Mouse (Mus musculus) cerebral cortex, adult 2 months (tissue): ENCODE measurements around the gene Tjap1.

Experiments used
- WGBS: fragments of 180-500 bp; shearing (Covaris S2); methylation state at CpG from one replicate; pipeline ENCODE4 v1.1.7; 2018; 5-methylcytosine and 5-hydroxymethylcytosine counted together

The Tjap1 gene

DNA sequence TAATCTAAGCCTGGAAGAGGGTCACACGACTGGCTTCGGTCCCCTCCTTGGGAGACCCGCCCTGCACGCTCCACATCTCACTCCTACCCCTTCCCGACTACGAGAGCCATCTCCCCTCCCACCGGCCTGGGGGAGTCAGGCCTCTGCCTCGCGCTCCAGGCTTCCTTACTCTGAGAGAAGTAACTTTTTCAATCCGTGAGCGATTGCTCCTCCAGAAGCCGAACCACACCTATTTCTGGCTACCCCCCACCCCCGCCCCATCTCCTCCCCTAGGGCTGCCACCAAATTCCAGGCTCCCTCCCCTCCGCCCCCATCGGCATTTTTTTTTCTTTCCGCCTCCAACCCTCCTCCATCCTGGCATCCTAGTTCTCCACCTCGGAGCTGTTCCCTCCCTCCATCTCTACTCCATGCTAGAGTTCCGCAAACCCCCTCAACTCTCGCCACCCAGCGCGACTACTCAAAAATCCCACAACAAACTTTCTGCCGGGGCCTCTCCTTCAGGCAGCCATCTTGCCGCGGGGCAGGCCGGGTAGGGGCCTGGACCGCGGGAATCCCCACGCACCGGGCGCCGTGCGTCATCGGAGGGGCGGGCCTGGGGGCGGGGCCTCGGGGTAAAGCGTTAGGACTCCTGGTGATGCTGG lies at the start of gene Tjap1:
TSS of gene Tjap1 (minus strand) at position 544 of the 641 bp plus-strand sequence.
- WGBS = 2% methylated on average over 37 of the region's 37 CpGs

DNA sequence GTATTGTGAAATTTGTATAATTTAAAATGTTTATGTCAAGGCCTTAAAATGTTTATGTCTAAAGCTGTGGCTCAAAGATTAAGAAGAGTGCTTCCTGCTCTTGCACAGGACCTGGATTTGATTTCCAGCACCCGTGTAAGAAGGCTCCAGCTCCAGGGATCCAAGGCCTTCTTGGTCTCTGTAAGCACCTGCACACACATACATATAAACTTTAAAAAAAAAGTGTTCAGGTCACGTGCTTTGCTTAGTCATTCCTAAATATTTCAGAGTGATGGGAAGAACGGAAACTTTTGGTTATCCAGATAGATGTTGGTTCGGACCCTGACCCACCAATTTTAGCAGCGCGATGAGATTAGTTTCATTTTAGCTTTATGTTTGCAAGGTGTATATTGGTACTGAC lies 45.9 kb upstream of the Tjap1 start:
- WGBS = 69% methylated on average over 6 of the region's 6 CpGs

DNA sequence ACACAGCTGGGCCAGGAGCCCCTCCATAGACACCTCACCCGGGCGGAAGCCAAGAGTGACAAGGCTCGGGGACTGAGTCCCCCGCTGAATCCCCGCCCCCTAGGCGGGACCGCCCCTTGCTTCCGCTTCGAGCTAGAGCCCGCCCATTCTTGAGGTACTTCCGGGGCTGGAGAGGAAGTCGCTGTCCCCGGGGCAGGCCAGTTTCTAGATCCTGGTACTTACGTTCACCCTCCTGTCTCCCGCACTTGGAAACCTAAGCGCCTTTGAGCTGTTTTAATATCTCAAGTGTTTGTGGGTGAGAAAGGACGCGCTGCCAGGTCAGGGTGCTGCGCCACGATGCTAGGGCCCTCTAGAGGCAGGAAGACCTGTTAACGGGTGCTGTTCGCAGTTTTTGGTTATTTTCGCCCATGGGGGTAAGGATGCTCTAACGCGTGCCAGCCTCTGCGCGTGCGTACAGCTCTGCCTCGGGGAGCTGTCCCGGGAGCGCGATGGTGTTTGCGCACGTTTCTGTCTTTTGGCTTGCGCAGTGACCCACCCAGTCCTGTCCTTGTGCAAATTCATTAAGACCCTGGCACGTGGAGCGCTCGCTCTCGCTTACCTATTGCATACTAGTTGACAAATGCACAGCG lies 45.2 kb upstream of the Tjap1 start, which contains the start of gene Abcc10:
TSS of gene Abcc10 (minus strand) at position 447 of the 629 bp plus-strand sequence.
- under 1% methylated on average over 40 of the region's 40 CpGs for WGBS

DNA sequence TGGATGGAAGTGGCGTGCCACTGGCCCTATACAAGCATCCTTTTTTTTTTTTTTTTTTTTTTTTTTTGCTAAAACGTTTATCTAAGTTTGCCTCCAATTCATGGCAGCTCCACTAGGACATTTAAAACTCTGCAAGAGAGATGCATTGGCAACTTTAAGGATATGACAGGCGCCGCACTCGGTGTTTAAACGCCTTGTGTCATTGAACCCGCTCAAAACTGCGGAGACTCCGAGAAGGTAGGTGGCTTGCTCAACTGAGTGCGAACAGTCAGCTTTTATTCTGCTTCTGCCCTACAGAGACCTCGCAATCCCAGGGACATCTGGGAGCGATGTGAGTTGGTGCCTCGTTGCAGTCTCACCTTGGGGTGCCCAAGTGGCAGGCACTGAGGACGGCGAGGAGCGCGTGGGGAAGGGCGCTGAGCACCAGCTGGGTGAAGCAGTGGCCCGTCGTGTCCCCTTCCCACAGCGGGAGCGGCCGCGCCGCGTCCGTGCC lies 44.6 kb upstream of the Tjap1 start:
- 1% methylated on average over 27 of the region's 27 CpGs for WGBS

DNA sequence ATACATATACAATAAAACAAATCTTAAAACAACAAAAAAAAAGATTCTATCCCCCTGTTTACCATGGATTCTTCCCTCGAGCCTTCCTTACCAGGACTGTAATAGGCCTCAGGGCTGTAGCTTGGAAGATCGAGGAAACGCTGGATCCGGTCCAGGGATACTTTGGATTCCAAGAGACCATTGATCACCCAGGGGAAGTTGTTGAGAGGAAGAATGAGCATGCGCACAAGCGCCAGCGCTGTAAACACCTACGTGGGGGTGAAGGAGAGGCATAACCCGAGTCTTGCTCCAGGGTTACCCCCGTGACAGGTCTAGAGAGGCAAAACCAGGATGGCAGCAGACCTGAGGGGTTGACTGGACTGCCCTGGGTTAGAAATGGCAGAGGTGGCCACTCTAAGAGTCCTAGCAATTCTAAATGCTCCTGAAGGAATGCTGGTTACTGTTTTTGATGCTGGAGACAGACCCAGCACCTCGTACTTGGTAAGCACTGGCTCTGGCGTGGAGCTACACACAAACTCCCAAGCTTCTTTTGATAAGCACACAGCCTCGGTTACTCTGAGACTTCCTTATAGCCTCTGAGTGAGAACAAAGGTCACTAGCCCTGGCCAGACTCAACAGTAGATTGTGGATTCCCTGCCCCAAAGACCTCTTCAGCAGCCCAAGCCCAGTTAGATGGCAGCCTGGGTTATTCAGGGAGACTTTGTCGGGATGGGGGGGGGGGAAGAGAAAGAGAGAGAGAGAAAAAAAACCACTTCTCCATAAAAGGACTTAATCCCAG lies 39.4 kb upstream of the Tjap1 start:
- 90% methylated on average over 14 of the region's 14 CpGs for WGBS

DNA sequence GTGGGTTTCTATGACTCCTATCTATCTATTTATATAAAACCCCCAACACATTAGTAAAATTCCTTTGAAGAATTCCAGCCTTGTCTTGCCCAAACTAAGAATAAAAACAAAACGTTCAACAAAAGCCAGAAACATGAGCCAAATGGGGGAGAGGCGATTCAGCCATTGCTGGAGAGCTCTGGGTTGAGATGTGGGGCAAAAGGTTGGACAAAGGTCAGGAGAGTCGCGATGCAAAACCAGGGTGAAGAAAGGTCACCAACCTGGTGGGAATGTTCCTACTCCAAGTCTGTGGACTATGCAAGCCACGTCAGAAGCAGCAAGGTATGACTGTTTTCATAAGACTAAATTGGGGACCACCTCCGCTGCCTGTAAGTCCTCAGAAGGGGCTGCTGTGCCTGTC lies 37.7 kb upstream of the Tjap1 start:
- WGBS = 79% methylated on average over 6 of the region's 6 CpGs

DNA sequence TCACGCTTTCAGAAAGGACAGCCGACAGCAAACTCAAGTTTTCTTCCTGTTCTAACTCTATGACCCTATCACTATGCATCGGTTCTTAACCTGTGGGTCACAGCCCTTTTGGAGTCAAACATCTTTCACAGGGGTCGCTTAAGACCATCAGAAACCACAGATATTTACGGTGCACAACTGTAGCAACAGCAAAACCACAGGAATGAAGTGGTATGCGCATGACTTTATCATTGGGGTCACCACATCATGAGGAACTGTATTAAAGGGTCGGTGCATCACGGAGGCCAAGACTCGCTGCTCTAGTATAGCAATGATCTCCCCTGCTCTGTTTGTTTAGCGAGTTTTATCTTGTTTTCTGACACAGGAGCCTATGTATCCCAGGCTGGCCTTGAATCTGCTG lies 33.0 kb upstream of the Tjap1 start:
- WGBS = 92% methylated on average over 10 of the region's 10 CpGs

DNA sequence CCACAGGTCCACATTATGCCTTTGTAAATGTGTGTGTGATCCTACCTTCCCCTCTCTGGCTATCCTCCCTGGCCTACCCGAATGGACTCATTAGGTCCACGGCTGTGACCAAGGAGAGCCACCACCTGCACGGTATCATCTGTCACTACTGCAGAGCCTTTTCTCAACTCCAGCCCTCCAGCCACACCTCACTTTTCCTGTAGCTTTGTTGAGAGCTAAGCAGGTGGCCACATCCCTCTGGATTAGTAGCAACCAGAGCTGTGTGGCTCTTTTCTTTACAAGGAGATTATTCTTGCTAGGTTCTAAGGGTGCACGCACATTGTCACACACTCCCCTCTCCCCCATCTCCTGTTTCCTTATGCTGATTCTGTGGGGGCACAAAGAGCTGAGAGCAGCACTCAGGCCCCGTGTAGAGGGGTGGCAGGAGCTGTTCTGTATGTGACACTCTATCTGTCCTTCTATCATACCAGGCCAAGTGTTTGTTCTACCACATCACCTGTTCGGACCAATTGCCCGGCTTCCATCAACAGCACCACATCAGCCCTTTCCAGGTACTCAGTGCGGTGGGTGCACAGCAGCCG lies 30.4 kb upstream of the Tjap1 start:
- 86% methylated on average over 9 of the region's 9 CpGs for WGBS

DNA sequence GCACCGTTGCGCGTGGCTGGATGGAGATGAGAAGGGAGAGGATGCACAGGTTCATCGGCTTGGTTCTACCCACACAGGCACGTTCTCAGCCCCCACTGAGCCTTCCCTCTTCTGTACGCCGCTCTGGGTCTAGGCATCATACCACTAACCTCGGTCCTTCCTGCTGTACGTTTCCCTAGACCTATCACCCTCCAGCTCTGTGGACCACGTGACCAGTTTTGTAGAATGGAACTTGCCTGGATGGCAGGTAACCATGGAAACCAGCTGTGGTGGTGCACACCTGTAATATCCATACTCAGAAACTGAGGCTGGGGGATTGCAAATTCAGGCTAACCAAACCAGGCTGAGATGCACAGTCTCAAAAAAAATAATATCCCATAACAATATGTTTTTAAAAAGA lies 27.7 kb upstream of the Tjap1 start:
- WGBS = 86% methylated on average over 10 of the region's 10 CpGs

DNA sequence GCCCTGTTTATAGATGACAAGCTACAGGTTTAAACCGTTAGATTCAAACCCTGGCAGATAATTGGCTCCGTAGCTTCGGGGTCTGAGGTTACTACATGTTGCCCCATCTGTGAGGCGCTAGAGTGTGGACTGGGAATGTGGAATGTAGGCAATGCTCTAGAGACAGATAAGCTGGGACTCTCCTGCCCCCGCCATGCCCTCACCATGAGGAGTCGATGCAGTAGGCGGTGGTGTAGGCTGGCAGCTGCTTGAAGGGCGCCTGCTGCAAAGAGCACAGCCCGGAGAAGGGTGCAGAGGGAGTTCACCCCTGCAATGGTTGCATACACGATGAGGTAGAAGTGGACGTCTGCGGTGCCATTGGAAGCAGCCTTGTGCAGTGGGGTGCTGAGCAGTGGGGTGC lies 27.0 kb upstream of the Tjap1 start:
- 87% methylated on average over 12 of the region's 12 CpGs for WGBS

DNA sequence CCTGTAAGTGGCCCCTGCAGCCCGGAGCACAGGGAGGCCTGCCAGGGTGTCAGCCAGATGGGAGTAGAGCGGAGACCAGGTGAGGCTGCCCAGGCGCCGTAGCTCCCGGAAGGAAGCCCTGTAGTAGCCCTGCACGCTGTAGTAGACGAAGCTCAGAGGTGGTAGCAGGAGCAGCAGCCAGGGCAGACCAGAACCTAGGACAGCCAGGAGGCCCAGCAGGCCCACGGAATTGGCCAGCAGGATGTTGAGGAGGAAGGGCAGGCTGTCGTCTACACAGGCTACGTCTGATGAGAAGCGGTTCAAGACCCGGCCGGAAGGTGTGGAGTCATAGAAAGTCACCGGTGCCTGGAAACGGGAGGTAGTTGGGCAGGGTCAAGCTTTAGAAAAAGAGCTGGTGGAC lies 24.1 kb upstream of the Tjap1 start:
- 93% methylated on average over 15 of the region's 15 CpGs for WGBS

DNA sequence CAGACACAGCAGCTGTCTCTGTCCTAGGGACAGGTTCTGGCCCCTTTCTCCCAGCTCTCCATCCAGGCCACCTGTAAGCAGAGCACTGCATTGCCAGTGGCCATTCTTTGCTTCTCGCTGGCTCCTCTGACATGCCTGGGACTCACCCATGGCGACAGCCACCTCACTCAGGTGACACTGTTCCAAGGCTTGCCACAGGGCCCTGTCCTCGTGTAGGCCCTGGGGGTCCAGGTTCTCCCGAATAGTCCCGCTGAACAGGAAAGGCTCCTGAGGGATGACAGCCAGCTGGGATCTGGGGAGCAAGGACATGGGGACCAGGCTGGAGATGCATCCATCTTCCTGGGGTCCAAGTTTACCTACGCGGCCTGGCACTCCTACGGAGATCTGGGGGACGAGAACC lies 21.4 kb upstream of the Tjap1 start:
- WGBS = 91% methylated on average over 9 of the region's 9 CpGs

DNA sequence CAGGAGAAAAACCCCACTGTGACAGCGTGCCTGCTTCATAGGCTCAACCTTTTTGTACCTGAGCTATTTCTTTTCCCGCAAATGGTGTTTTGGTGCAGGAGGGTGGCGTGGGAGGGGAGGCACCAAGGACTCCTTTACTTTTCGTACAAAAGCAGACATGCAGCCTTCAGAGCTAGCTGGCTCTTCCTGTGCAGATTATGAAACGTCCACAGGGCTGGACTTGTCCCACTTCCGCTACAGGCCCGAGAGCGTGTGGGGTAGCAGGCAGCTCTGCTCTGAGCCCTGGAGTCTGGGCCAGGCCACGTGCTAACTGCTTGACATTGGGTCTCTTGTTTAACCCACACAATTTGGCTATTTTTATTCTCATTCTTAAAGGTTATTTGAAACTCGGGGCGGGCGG lies 19.1 kb upstream of the Tjap1 start:
- WGBS = 46% methylated on average over 12 of the region's 12 CpGs

DNA sequence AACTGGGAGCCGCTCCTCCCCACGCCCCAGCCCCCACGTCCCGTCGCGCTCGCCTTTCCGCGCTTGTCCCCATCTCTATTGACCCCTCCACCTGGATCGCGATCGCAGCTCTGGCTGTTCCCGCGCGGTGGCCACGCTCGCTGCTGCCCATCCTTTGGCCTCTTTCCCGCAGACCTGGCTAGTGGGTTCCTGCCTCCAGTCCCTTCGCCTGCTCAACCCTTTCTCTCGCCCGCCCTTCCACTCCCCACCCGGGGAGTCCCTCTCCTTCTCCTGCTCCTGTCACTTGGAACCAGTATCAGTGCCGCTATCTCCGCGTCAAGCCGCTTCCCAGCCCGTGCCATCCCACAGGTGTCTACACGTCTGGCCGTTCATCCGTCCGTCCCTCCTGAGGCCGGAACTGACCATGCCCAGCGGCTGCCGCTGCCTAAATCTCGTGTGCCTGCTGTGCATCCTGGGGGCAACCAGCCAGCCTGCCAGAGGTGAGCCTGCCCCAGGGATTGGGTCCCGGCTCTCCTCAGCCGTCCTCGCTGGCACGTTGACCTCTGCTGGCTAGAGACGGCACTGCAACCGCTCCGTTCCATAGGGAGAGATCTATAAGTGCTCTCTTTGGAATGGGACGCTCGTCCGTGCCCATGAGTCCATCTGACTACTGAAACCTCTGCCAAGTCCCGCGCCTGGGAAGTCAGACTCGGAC lies 15.5 kb upstream of the Tjap1 start:
- WGBS = under 1% methylated on average over 48 of the region's 48 CpGs

DNA sequence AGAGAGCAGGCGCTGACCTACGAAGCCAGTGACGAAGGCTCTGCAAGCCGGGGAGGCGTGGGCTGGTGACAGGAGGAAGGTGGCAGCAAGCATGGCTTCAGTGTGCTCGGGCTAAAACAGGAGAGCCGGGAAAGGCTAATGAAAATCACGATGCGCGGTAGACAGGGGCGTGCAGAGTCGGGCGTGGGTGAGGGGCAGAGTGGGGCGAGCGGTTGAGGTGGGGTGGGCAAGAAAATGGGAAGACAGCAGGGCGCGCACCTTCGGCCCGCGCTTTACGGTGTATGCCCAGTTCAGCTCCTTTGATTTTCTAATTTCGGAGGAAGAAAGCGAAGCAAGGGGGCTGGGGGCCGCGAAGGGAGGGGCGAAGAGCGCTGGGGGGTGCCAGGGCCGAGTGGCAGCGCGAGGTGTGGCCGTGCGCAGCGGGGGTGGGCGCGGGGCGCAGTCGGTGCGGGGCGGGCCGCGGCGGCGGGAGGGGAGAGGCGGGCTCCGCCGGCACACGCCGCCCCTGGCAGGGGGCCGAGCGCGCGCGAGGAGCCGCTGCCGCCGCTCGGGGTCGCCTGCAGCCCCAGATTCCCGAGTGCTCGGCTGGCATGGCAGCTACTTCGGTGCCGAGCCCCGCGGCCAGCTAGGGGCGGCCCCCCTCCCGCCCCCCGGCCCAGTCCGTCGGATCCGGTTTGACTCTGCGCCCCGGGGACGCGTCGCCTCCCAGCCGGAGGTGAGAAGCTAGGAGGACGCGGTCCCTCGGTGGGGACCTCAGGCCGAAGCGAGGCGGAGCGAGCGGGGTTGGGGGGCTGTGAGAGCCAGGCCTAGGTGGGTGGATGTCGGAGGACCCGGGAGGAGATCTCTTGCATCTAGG lies 14.8 kb upstream of the Tjap1 start, which contains the start of gene Dlk2:
TSS of gene Dlk2 (plus strand) at position 58 of the 856 bp plus-strand sequence.
- 1% methylated on average over 76 of the region's 86 CpGs for WGBS

DNA sequence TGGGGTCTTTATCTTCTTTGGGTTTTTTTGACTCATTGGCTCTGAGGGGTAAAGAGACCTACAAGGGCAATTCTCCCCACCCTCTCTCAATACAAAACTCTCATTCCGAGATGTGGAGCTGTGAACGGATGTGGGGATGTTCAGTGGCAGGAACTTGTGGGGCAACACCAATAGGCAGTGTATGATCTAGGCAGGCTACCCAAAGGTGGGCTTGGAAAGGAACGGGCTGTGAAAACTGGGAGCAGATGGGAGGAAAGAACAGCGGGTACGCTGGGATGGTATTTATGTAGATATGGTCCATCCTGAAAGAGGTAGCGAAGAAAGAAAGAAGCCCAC lies 14.2 kb upstream of the Tjap1 start:
- 17% methylated on average over 6 of the region's 6 CpGs for WGBS

DNA sequence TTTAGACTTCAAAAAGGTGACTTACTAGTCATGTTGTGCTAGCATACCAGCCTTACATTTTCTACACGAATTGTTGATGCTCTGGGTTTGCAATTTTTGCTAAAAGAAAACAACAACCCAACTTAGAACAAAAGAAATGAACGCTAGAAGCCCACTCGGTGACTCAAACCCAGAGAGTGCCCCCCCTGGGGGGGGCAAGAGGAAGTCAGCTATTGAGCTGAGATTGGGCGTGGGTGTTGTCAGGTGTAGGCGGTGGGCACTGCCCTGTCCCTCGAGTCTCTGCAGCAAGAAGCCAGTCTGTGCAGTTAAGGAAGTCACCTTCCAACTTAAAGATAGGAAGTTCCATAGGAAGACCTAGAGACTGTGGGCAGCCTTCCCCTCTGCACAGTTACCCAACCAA lies 13.8 kb upstream of the Tjap1 start:
- 31% methylated on average over 6 of the region's 6 CpGs for WGBS

DNA sequence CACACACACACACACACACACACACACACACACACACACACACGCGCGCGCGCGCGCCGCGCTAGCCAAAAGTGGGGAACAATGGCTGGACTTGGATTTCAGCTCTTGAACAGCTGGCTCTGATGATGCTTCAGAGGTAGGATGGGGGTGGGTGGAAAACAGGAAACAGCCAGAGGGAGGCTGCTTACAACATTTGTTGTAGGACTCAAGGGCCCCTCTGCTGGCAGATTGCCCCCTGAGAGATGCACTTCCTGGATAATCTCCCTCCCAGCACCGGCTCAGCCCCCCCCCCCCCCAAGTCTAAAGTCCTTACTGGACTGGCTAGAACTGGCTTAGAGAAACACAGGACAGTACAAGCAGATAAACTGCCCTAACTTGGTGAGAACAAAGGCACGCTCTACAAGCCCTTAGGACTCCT lies 4.9 kb upstream of the Tjap1 start:
- 37% methylated on average over 11 of the region's 11 CpGs for WGBS

DNA sequence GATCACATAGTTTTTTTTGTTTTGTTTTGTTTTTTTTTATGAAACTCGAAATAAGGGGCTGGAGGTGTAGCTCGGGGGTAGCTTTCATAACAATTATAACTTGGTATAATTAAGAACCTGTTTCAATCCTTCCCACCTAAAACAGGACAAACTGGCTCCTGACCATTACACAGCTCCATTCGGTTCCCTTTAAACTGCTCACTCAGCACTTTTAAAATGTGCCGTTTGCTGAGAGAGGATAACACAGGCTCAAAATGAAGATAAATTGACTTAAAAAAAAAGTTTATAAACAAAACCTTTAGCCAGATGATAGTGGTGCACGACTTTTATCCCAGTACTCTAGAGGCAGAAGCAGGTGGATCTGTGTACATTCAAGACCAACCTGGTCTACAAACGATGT lies 2.6 kb upstream of the Tjap1 start:
- WGBS = 68% methylated on average over 6 of the region's 6 CpGs

DNA sequence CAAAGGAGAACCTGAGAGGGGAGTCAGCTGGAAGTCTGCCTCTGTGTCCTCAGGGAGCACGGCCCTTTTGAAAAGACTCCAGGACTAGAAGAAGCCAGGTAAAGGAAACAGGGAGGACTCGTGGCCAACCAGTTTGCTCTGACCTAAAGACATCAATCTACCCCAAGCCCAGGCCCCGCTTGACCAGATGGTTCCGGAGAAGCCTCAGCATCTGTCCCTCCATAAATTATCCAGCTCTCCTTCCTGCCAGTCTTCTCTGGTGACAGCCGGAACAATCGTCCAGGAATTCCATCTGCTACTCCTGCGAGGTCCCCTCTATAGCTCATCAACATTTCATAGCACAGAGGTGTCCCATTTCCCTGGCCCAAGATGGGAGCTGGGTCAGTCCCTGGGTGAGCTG lies 1.8 kb upstream of the Tjap1 start:
- WGBS = 61% methylated on average over 7 of the region's 7 CpGs

DNA sequence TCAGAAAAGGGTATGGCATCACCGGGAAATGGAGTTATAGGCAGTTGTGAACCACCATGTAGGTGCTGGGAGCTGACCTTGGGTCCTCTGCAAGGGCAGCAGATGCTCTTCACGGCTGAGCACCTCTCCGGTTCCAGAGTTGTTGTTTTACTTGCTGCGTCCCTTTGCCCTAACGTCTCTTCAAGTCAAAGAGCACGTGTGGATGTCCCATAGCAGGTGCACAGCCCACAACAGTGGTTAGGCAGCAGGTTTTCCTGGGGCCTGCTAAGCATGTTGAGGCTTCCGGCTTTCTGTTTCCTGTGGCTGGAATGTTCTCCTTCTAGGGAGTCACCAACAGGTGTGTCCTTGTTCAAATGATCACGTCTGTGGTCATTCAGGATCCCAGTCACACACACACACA lies 1.1 kb upstream of the Tjap1 start:
- WGBS = 89% methylated on average over 8 of the region's 8 CpGs
